Mouse (Mus musculus) ZHBTc4 (cell line): ENCODE results near the gene Hs2st1.

Source experiments
- DNase-seq: peaks from one replicate; pipeline ENCODE4 v3.0.0-alpha.2; 2011; ENCODE audit warnings: low read depth, low spot score

Hs2st1 gene

DNA sequence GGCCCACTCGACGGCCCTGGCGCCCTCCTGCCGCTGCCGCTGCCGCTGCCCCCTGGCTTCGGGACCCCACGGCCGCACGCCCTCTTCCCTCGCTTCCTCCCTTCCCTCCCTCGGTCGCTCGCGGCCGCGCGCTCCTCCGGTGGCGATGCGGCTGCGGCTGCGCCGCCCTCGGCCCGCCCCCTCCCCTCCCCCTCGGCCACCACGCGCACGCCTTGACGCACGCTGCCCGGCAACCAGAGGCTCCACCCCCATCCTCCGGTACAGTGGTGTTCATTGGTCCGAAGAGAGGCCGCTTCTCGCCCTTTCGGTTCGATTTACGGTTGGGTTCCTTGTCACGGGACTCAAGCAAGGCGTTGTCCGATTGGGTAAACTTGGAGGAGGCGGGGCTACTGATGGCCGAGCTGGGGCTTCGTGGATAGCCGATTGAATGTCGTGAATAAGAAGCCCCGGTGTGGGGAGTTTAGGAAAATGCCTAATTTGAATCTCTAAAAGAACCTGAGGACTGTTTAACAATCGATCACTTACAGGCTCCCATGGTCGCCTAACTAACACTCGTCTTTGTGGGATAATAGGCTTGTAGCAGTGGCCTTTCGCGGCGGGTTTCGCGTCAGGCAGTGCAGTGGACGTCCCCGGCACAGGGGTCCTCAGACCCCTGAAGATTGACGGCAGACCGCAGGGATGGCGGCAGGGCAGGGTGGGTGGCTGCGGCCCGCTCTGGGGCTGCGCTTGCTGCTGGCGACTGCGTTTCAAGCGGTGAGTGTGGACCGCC, at the start of gene Hs2st1, which contains the start of gene Selenof:
Gene Hs2st1, minus strand, starts transcription at position 135 of the 769 bp plus-strand sequence.
Gene Selenof, plus strand, starts transcription at position 258 of the 769 bp plus-strand sequence.
- peak; percentile 100 for DNase-seq

DNA sequence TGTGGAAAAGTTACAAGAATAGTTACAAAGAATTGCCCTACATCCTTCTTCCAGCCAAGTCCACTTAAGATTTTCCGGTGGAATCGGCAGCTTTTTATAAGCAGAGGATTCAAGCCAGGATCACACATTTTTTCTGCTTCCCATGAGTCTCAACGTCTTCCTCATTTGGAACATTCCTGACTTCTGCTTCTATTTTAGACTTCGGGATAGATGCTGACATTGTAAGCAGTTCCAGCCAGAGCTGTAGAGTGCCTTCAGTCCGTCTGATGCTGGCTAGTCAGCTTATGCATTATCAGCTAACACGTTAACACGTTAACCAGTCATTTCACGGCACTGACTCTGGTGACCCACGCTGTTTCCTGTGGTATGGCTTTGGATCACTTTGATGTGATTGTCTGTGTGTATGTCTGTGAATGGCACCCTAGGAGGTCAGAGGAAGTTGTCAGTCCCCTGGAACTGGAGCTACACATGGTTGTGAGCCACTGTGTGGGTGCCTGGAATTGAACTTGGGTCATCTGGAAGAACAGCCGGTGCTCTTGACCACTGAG, 47.7 kb upstream of the Hs2st1 start:
- no peak for DNase-seq

DNA sequence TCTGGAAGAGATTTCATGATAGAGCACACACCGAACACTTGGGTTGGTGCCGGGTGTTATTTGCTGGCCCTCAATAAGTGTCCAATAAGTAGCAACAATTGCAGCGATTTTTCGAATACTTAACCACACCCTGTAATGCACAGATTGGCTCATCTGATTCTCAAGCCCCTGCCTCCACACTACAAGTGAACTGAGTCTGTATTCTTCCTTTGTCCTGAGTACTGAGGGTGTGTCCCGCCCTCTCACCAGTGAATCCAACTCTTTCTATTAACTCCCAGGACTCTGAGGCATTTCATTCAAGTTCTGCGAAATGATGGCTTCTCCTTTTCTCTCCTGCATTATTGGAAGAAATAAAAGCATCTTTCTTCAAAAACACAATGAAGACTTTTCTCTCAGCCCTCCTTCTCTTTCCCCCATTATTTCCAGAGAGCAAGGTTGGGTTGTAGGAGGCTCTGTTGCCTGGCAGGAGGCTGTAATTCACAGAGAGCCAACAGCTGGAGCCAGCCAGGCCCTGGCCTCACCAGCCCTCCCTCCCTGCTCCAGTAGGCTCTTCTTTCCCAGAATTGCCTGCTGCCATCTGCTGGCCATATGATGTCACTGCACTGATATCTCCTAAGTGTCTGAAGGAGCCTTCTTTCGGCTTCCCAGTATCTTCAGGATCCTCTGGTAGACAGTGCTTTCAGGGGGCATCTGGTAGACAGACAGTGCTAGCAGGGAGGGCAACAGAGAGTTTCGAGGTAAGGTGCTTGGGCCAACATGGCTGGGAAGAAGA, 46.9 kb upstream of the Hs2st1 start:
- peak; percentile 74 for DNase-seq

DNA sequence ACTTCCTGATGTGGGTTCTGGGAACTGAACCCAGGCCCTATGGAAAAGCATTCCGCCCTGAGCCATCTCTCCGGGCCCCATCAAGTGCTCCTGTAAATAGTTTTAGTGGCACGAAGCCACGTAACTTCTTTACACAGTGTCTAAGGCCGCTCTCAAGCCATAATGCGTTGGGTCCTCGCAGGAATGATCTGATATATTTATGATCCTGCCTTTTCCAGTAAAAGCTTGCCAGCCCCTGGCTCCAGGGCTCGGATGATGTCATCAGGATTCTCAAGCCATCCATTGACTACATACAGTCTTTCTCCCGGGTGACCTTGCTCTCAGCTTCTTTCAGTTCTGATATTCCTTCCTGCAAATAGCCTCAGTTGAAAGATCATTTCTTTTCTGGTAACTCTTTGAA, 45.5 kb upstream of the Hs2st1 start:
- DNase-seq, result no peak

DNA sequence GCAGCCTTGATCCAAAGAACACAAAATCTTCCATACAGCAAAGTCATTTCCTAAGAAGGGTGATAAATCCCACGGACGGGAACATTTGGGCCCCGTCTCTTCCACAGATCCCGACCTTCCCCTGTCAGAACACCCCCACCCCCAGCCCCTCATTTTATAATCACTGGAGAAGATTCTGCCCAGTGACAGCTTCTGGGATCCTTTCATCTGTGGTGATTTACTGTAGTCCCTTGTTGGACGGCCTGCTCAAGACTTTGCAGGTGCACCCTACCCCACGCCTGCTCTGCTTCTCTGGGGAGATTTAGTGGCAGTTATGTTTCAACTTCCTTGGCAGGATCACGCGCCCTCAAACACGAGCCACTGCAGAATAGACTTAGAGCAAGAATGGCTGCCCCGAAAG, 44.7 kb upstream of the Hs2st1 start:
- no peak for DNase-seq

DNA sequence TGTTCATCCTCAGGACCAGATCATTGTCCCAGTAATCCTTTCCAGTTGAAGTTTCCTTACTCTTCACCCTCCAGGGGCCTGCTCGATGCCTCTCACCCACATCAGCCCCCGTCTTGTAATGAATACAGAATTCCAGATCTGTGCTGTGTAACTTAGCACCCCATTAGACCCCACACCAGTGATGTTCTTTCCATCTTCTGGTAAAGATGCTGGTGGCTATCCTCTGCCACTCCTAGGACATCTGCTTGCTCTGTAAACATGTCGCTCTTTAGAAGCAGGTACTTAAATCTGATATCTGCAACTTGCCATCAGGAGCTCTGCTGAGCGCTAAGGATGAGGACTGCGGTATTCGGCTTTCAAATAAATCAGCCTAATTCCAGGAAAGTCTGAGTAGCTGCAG, 44.3 kb upstream of the Hs2st1 start:
- no peak for DNase-seq

DNA sequence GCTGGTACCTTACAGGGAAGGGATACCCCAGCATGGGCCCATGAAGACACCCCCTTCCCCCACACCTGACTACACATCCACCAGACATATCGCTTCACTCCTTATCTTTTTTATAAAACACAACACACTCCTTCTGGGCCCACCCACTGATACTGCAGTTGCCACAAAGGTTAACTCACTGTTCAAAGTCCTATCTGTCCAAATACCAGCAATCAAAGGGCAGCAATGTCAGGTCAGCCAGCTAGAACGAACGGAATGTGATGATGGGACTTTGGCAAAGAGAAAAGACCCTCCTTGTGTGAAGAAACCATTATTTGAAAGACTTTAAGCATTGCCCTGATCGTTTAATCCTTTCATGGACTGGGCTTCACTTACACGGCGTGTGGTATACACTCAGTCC, 42.4 kb upstream of the Hs2st1 start:
- no peak for DNase-seq

DNA sequence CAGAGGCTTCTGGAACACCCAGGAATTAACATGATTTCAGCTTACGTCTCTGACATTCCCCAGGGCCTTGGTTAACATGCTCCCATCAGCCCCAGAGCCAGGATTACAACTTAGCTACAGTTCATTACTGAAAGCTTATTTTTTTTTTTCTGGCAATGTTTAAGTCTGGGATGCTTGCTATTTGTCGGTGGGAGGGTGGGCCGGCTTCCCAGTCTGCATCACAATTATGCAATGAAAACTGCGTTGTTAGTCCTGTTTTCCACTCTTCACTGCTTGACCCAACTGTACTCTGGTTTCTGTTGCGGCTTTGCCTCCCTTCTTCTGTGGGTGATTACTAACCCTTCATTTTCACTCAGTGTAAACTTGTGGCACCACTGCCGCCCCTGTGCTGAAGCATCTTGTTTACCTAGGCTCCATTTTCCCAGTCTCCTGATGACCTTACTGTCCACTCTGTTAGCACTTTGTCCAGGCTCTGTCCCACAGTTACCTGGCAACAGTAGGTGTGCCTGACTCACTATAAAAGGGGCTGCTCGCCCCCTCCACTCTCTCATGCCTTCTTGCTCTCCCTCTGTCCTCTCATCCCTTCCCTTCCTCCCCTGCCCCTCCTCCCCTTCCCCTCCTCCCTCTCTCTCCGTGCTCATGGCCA, 41.8 kb upstream of the Hs2st1 start:
- DNase-seq, result no peak

DNA sequence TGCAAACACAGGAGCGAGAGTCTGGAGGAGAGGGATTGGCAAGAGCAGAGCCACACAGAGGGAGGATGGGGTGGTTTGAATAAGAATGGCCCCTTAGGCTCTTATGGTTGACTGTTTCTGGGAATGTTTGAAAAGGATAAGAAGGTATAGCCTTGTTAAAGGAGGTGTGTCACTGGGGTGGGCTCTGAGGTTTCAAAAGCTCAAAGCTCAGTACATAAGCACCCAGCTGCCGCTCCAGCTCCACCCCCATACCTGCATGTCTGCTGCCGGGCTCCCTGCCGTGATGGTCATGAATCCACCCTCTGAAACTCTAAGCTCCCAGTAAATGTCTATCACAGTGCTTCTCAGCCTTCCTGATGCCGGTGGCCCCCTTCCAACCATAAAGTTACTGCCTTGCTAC, 40.8 kb upstream of the Hs2st1 start:
- DNase-seq, result peak; percentile 92

DNA sequence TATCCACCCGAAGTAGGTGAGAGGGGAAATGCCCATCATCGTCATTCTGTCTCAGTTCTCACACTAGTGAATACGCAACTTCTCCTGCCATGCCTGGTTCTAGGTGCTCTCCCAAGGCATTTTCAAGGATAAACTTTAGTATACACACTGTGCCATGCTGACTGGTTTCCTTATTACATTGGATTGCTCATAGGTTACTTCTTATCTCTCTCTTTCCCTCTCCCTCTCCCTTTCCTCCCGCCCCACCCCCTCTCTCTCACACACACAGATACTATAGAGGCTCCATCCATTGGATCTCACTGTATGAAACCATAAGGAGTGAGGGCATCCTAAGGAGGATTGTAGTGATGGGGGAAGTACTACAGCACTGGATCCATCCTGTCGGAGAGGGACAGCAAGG, 38.1 kb upstream of the Hs2st1 start:
- DNase-seq, result no peak

DNA sequence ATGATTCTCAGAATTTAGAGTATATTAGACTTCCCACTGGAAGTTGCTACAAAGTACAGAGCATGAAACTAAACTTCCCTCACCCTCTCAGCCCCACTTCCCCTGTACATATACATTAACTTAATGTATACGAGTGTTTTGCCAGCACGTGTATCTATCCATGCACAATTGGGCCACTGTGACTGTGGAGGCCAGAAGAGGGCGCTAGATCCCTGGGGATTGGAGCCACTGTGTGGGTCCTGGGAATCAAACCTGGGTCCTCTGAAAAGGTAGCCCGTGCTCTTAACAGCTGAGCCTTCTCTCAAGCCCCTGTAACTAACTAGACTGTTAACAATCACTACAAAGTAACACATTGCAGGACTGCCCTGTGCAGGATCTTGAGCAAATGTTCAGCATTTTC, 36.5 kb upstream of the Hs2st1 start:
- peak; percentile 57 for DNase-seq

DNA sequence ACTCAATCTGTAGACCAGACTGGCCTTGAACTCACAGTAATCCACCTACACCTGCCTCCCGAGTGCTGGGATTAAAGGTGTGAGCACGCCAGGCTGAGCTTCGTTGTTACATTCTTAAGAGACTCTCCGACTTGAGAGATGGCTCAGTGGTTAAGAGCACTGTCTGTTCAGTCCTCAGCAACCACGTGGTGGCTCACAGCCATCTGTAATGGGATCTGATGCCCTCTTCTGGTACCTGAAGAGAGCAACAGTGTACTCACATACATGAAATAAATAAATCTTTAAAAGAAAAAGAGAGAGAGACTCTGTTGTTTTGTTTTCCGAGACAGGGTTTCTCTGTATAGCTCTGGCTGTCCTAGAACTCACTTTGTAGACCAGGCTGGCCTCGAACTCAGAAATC, 35.8 kb upstream of the Hs2st1 start:
- peak; percentile 45 for DNase-seq

DNA sequence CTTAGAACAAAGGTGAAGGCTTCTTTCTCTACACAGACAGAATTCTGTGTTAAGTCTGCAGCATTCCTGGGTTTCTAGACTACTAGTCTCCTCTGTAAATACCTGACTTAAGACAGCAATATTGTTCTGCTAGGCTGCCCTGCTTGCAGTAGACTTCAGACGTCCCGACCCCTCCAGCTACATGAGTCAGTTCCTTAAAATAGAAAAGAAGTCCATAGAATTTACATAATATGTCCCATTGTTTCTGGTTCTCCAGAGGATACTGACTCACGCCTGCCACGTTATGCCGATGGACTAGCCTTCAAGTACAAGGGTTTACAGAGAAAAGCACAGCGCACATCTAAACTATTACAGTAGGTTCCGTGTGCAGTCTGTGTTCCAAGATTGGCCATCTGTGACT, 34.2 kb upstream of the Hs2st1 start:
- DNase-seq, result no peak

DNA sequence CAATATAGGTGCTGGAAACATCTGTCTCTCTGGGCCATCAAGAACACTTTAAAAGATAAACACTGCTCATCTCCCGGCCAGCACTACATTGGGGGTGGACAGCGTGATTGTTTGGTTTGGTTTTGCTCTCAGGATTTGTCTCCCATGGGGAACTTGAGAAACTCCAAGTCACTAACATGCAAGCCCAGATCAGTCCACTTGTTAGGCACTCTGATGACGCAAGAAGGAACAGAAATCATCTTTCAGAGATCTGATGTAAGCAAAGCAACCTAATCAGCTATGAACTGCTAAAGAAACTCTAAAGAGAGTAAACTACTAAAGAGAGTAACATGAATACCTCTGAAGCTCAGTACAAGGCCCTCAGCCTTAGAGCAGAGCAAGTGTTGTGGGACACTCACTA, 33.6 kb upstream of the Hs2st1 start:
- DNase-seq, result no peak

DNA sequence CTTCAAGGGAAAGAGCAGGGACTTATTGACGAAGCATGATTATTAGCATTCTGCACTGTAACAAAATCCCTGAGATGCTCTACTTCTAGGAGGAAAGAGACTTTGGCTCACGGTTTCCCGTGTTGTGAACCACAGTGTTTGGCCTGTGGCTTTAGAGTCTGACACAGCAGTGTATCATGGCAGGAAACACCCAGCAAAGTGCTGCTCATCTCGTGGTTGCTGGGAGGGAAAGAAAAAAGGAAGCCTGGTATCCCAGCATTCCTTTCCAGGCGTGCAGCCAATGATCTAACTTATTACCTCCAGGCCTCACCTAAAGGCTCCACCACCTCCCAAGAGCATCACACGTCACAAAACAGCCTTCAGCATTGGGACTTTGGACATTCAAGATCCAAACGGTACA, 32.8 kb upstream of the Hs2st1 start:
- no peak for DNase-seq

DNA sequence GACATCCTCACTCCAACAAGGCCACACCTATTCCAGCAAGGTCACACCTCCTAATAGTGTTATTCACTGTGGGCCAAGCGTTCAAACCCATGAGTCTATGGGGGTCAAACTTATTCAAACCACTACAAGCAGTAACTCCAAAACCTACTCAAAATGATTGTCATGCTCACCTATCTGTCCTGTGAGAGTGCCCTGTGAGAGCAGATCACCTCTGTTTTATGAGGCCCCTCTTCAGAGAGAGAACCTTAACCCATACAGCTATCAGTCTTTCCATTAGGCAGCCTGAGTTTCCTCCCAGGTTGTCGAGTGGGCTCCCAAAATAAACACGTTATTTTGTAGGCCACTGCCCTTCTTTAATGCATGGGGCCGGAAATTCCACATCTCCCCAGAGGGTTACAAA, 32.4 kb upstream of the Hs2st1 start:
- DNase-seq, result no peak

DNA sequence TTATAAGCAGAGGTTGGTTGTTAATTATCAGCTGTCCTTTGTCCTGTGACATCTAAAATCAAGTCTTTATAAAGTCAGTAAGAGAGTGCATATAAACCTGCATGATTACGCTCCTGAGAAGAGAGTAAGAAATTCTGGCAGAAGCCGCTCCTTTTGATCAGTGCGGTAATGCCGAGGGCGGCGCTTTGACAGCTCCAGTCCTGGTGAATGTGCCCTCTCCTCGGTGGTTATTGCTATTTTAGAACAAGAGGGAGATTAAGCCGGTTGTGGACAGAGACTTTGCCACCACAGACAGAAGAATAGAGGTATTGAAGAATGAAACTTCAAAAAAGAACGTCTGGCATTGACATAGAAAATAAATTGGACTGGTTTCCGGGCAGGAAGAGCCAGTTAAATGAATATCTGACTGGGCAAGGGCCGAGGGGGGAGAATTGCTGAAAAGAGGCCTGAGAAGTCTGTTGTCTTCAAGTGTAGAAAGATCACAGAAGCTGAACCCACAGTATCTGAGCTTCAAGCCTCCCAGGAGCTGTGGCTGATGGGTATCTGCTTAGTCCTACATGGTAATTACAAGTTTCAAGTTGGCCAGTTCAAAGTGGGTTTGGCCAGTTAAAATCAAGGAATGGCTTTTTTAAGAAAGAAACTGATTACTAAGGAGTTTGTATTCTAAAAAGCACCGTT, 27.9 kb upstream of the Hs2st1 start:
- no peak for DNase-seq

DNA sequence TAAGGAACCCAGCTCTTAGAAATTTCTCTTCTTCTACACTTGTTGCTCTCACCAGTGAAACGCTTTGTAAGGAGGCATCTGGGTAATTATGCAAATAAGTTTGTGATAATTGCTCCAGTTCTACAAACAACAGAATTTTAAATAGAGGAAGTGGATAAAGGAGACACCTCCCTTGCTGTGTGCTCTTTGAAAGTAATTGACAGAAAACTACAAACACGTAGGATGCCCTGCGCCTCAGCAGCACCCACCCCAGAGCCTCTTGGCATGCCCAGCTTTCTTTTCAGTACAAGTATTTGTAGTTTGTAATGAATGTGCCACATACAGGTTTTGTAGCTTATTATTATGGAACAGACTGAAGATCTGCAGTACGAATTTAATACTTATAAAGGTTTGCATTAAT, 27.1 kb upstream of the Hs2st1 start:
- no peak for DNase-seq

DNA sequence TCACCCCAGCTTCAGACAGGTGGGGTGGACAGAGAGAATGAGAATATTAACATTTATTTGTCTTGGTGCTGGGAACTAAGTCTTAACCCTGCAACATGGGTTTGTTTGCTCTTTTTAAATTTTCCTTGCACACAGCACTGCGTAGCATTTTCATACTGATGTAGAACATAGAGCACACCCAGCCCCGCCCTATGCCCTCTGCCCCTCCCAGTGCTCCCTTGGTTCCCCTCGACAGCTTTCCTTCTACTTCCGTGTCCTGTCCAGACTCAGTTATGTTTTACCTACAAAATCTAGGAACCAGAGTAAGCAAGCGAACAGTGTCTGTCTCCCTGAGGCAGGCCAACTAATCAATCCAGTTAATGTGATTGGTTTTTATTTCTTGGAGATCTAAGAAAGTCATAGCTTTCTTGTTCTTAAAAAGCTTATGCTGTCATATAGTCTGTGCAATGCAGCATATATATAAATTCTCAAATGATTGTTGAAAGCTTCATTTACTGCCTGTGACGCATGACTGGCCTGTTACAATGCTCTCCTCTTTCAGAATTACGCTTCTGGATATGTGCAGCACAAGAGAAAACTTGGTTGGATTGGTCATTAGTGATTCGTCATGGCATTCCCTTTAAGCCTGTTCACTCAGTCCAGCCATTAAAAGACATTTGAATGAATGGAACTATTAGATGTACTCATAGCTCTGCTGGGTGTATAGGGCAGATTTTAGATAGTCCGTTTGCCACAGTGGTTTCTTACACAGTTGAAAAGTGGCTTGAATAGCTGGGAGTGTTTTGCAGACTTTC, 23.2 kb upstream of the Hs2st1 start:
- DNase-seq, result no peak

DNA sequence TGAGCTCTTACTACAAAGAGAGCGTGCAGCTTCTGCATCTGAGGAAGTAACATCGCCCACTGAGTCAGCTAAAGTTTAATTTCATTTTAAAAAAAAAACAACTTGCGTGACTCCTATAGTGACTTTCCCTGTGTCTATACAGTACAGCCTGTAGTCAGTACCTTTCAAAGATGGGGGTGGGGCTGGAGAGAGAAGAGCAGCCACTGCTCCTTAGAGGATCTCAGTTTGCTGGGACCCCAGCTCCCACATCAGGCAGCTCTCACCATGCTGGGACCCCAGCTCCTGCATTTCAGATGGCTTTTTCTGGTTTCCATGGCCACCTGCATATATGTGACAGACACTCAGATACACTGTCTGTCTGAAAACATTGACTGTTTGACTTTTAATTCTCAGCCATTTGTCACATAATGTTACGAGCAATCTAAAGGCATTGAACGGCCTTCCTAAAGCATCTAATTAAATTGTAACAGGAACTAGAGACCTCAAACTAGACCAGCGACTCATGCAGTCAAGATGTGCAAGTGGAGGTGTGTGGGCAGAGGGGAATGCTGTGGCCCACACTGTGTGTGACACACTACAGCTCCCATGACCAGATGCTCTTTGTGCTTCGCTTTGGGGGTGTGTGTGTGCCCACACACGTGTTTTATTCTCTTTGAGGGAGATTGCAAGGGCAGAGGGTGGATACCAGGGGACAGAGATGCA, 19.4 kb upstream of the Hs2st1 start:
- no peak for DNase-seq
